Mouse (Mus musculus) embryo, embryonic 11.5 days (tissue): ENCODE data around the gene Pop5.

Experiments
- DNase-seq: peaks from one replicate; pipeline ENCODE4 v3.0.0-alpha.2; 2012; ENCODE audit warnings: low read depth, low spot score

Pop5 gene

GRCm38 (mm10) chr5:115235786-115236263, at the start of gene Pop5:
TSS of gene Pop5 (plus strand) at chr5:115235836.
- peak; percentile 76 for DNase-seq

- DNase-seq = no peak
Observed at GRCm38 (mm10) chr5:115186371-115187073, 49.1 kb upstream of the Pop5 start.

GRCm38 (mm10) chr5:115187188-115188131, 48.2 kb upstream of the Pop5 start:
- DNase-seq = peak; percentile 82

- DNase-seq = no peak
Observed at GRCm38 (mm10) chr5:115188824-115189223, 46.8 kb upstream of the Pop5 start.

- DNase-seq = no peak
Observed at GRCm38 (mm10) chr5:115190081-115190480, 45.6 kb upstream of the Pop5 start.

- DNase-seq = no peak
Observed at GRCm38 (mm10) chr5:115191880-115192827, 43.5 kb upstream of the Pop5 start.

GRCm38 (mm10) chr5:115192828-115193195, 42.8 kb upstream of the Pop5 start:
- DNase-seq = no peak

- DNase-seq = no peak
Observed at GRCm38 (mm10) chr5:115193226-115193625, 42.4 kb upstream of the Pop5 start.

GRCm38 (mm10) chr5:115193669-115194625, 41.7 kb upstream of the Pop5 start, which contains the start of gene Cabp1:
TSS of gene Cabp1 (minus strand) at chr5:115194381.
- DNase-seq = no peak

- no peak for DNase-seq
Observed at GRCm38 (mm10) chr5:115194626-115195221, 40.9 kb upstream of the Pop5 start.

GRCm38 (mm10) chr5:115203735-115204561, 31.7 kb upstream of the Pop5 start:
- DNase-seq = no peak

GRCm38 (mm10) chr5:115204562-115205311, 30.9 kb upstream of the Pop5 start:
- DNase-seq = no peak

- no peak for DNase-seq
Observed at GRCm38 (mm10) chr5:115207244-115207643, 28.4 kb upstream of the Pop5 start.

GRCm38 (mm10) chr5:115207892-115208291, 27.7 kb upstream of the Pop5 start:
- no peak for DNase-seq

- no peak for DNase-seq
Observed at GRCm38 (mm10) chr5:115208601-115209000, 27.0 kb upstream of the Pop5 start.

- no peak for DNase-seq
Observed at GRCm38 (mm10) chr5:115210380-115210779, 25.3 kb upstream of the Pop5 start.

GRCm38 (mm10) chr5:115212451-115212850, 23.2 kb upstream of the Pop5 start:
- DNase-seq = no peak

- no peak for DNase-seq
Observed at GRCm38 (mm10) chr5:115212861-115213260, 22.8 kb upstream of the Pop5 start.
